Mouse (Mus musculus): Measurements from ENCODE around the gene Sec14l5.
A peak's percentile ranks its signal among the peaks of the same experiment; 100 is the strongest.
"Not testable (repeated sequence)": the region's sequence is repeated elsewhere in the genome, so short reads cannot be mapped to it uniquely, and the experiment has no call there.

The Sec14l5 gene

GRCm38 (mm10) chr16:5216686-5217085 is 69.8 kb downstream of the Sec14l5 start:
- DNase-seq (ENCODE audit: low read depth), result no peak

- DNase-seq (ENCODE audit: low read depth), result no peak
Measured at GRCm38 (mm10) chr16:5217341-5218133, 70.6 kb downstream of the Sec14l5 start.

DNA sequence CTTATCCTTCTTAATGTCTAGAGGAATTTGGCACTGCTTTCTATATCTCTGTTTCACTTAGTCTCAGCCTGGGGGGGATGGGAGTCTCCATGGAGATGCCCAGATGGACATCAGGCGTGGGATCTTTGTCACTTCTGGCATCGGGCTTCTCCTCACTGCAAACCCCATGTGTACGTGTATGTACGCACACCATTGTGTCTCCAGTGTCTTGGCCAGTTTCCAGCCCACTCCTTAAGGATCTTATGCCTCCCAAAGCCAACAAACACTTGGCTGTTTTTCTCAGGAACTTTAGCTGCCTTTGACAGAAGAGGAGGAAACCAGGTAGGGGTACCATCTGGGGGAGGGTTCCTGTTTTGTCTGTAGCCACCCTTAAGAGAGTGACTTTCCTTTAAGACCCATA is 74.5 kb downstream of the Sec14l5 start:
- DNase-seq (ENCODE audit: low read depth), result no peak

GRCm38 (mm10) chr16:5222140-5222539 is 75.2 kb downstream of the Sec14l5 start, which contains the start of gene AU021092:
Gene AU021092, minus strand, starts transcription at chr16:5222299.
- no peak for DNase-seq (ENCODE audit: low read depth)

- DNase-seq (ENCODE audit: low read depth), result not testable (repeated sequence)
Measured at GRCm38 (mm10) chr16:5226534-5226933, 79.6 kb downstream of the Sec14l5 start.

DNA sequence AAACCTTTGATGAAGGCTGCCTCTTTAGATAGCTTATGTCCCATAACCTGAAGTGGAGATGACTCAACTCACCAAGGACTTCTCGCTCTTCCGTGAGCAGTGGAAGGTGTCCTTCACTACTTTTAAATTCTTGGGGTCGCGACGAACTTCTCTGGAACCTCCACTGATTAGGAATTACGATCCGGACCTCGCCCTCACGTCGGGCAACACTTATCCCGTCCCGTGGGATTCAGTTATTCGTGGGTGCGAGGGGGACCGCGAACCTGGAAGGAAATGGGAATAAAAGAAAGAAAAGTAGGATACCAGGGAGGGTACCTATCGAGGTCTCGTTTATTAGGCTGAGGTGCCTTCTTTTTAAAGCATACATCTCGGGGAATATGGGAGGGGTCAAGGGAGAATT is 80.6 kb downstream of the Sec14l5 start:
- not testable (repeated sequence) for DNase-seq (ENCODE audit: low read depth)

GRCm38 (mm10) chr16:5228103-5228502 is 81.2 kb downstream of the Sec14l5 start:
- DNase-seq (ENCODE audit: low read depth), result not testable (repeated sequence)

- DNase-seq (ENCODE audit: low read depth), result no peak
Measured at GRCm38 (mm10) chr16:5232982-5233381, 86.1 kb downstream of the Sec14l5 start.

GRCm38 (mm10) chr16:5233418-5234313 is 86.8 kb downstream of the Sec14l5 start, which contains the start of gene Alg1:
Gene Alg1, plus strand, starts transcription at chr16:5233621.
- DNase-seq (ENCODE audit: low read depth), result peak; percentile 94

Measured in naive thymus-derived CD4-positive, alpha-beta T cell, adult 2 months (primary cell).